ENCODE assay signal across 10 mouse cellular contexts in the genomic region with DNA sequence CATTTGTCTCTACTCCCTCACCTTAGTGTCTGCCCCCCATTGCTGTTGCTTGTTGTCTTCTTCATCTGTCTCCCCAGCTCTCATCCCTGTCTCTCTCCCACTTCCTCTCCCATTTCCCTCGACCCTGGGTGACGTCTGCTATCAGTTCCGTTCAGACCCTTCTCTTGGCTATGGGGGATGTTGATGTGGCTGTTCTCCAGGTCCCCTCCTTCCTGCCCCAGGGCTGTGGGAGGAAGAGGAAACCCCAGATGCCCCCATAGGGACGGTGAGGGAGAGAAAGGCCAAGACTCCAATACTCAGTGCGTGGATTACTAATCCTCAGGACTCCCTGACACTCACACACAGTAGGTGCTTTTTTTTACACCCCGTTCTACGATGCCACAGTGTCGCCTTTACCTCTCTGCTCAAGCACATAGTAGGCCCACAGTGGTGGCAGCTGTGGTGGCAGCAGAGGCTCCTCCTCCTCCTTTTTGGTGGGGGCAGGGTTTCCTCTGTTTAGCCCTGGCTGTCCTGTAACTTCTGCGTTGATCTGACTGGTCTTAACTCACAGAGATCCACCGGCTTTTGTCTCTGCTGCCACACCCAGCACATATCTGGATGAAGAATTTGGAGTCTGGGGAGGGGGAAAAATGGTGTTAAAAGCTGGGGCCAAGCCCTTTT. TPM values are rescaled to one million over a fixed set of nuclear protein-coding genes. Genes with fewer than 3 reads are reported as not detected.
A peak's percentile ranks its signal among the peaks of the same experiment; 100 is the strongest.
DNase-seq lines count a peak whose midpoint lies in the region; ATAC-seq lines count a peak whose summit lies in the region.
"Had no signal": no experiment of that assay in that cellular context is flagged by ENCODE, and none has a peak within 500 bp of the region (broad histone marks: within the 10 kb centered on the region; RNA-seq: fewer than 3 reads in every experiment).

No protein-coding gene starts in this region.

- H3K9me3 ChIP-seq in hindbrain, embryonic 10.5 days: no peaks in the 10 kb centered on the region
- H3K9me3 ChIP-seq in hindbrain, embryonic 16.5 days (ENCODE audit: control insufficient read depth, low read length): no peaks in the 10 kb centered on the region
- no peaks in the 10 kb centered on the region for H3K9me3 ChIP-seq in embryonic facial prominence, embryonic 10.5 days
- no peaks in the 10 kb centered on the region for H3K9me3 ChIP-seq in kidney, embryonic 14.5 days (ENCODE audit: control insufficient read depth, low read length)

- no peaks in the 10 kb centered on the region for H3K36me3 ChIP-seq in hindbrain, embryonic 10.5 days
- no peaks in the 10 kb centered on the region for H3K36me3 ChIP-seq in hindbrain, embryonic 16.5 days (ENCODE audit: control insufficient read depth, insufficient read depth, low read length)
- H3K36me3 ChIP-seq in embryonic facial prominence, embryonic 10.5 days (replicated peaks): no peaks in the 10 kb centered on the region
- no peaks in the 10 kb centered on the region for H3K36me3 ChIP-seq in kidney, embryonic 14.5 days (ENCODE audit: control insufficient read depth, insufficient read depth, low read length)

- ATAC-seq in hindbrain, embryonic 16.5 days: no peak
- no peak for ATAC-seq in kidney, embryonic 14.5 days (ENCODE audit: low FRiP score, low TSS enrichment)

- no peak for DNase-seq in hindbrain, embryonic 10.5 days (ENCODE audit: low spot score)
- no peak for DNase-seq in embryonic facial prominence, embryonic 10.5 days (ENCODE audit: low spot score)
- DNase-seq in lung, postnatal 14 days: peak; percentile 63
- no peak for DNase-seq in urinary bladder, postnatal 36 days (ENCODE audit: low spot score in 2 of 2)
- DNase-seq in retina, embryonic 14.5 days (ENCODE audit: low spot score): no peak
- no peak for DNase-seq in right cerebral cortex, postnatal 25 days
- DNase-seq: cerebellum, adult 9-10 months; thymus, adult 18-20 months had no signal

- H3K9ac ChIP-seq in hindbrain, embryonic 16.5 days (ENCODE audit: low read depth, low read length): no peak overlapping the region
- no peak overlapping the region for H3K9ac ChIP-seq in kidney, embryonic 14.5 days (ENCODE audit: low read depth, low read length)

- no peak overlapping the region for H3K4me2 ChIP-seq in hindbrain, embryonic 16.5 days (ENCODE audit: low read length)
- no peak overlapping the region for H3K4me2 ChIP-seq in kidney, embryonic 14.5 days (replicated peaks; ENCODE audit: low read depth, low read length)

- H3K27ac ChIP-seq in hindbrain, embryonic 10.5 days: peak overlapping the region; percentile 57
- no peak overlapping the region for H3K27ac ChIP-seq in hindbrain, embryonic 16.5 days (ENCODE audit: low read depth, low read length)
- H3K27ac ChIP-seq in embryonic facial prominence, embryonic 10.5 days (replicated peaks): peak overlapping the region; percentile 7; the same call in 1 of the 2 replicates
- peak overlapping the region; percentile 55; the same call in 1 of the 2 replicates for H3K27ac ChIP-seq in kidney, embryonic 14.5 days (ENCODE audit: low read depth, low read length)

- H3K4me1 ChIP-seq in hindbrain, embryonic 10.5 days (replicated peaks): peaks cover 71% of the 10 kb centered on the region
- H3K4me1 ChIP-seq in hindbrain, embryonic 16.5 days (ENCODE audit: control insufficient read depth, insufficient read depth, low read depth, low read length): peaks cover 6% of the 10 kb centered on the region; the same call in 1 of the 2 replicates
- peaks cover 69% of the 10 kb centered on the region for H3K4me1 ChIP-seq in embryonic facial prominence, embryonic 10.5 days
- H3K4me1 ChIP-seq in kidney, embryonic 14.5 days (ENCODE audit: control insufficient read depth, insufficient read depth, low read length): peaks cover 50% of the 10 kb centered on the region

- no peaks in the 10 kb centered on the region for H3K27me3 ChIP-seq in hindbrain, embryonic 10.5 days (ENCODE audit: insufficient read depth, poor library complexity, severe bottlenecking)
- no peaks in the 10 kb centered on the region for H3K27me3 ChIP-seq in hindbrain, embryonic 16.5 days (replicated peaks; ENCODE audit: control insufficient read depth, insufficient read depth, low read length)
- H3K27me3 ChIP-seq in embryonic facial prominence, embryonic 10.5 days (replicated peaks; ENCODE audit: low read depth, poor library complexity, severe bottlenecking): no peaks in the 10 kb centered on the region
- H3K27me3 ChIP-seq in kidney, embryonic 14.5 days (ENCODE audit: control insufficient read depth, insufficient read depth, low read length): no peaks in the 10 kb centered on the region

- 78% methylated on average over 10 of the region's 10 CpGs for WGBS in hindbrain, embryonic 10.5 days
- 74% methylated on average over 10 of the region's 10 CpGs for WGBS in hindbrain, embryonic 16.5 days
- 75% methylated on average over 10 of the region's 10 CpGs for WGBS in embryonic facial prominence, embryonic 10.5 days
- 71% methylated on average over 10 of the region's 10 CpGs for WGBS in kidney, embryonic 14.5 days

- H3K4me3 ChIP-seq in hindbrain, embryonic 10.5 days: no peak overlapping the region
- H3K4me3 ChIP-seq in hindbrain, embryonic 16.5 days (ENCODE audit: low read length): no peak overlapping the region
- no peak overlapping the region for H3K4me3 ChIP-seq in embryonic facial prominence, embryonic 10.5 days
- H3K4me3 ChIP-seq in kidney, embryonic 14.5 days (ENCODE audit: low read length): no peak overlapping the region

RNA-seq across cellular contexts. Expression of gene Tpst2, which starts 7.2 kb away (rescaled TPM):
- 37.2 and 40.9 TPM in 2 replicates for polyA plus RNA-seq in hindbrain, embryonic 10.5 days (2016; fragmentation: Nextera tagmentation; extraction: Ambion mirVana)
- polyA plus RNA-seq in hindbrain, embryonic 16.5 days (2015; fragmentation: Nextera tagmentation; extraction: Ambion mirVana): 35.6 and 35.9 TPM in 2 replicates
- polyA plus RNA-seq in embryonic facial prominence, embryonic 10.5 days (2016; fragmentation: Nextera tagmentation; extraction: Ambion mirVana): 34.0 and 35.9 TPM in 2 replicates
- 39.9 and 50.3 TPM in 2 replicates for polyA plus RNA-seq in kidney, embryonic 14.5 days (2014; fragmentation: Nextera tagmentation; extraction: Ambion mirVana)

RNA-seq across cellular contexts. Expression of gene Crybb1, which starts 28.1 kb away (rescaled TPM):
- 0.19 and 0.42 TPM in 2 replicates for polyA plus RNA-seq in hindbrain, embryonic 10.5 days (2016; fragmentation: Nextera tagmentation; extraction: Ambion mirVana)
- 6.6 and 7.7 TPM in 2 replicates for polyA plus RNA-seq in hindbrain, embryonic 16.5 days (2015; fragmentation: Nextera tagmentation; extraction: Ambion mirVana)
- 0.20 and 0.80 TPM in 2 replicates for polyA plus RNA-seq in embryonic facial prominence, embryonic 10.5 days (2016; fragmentation: Nextera tagmentation; extraction: Ambion mirVana)
- 0.83 and 1.0 TPM in 2 replicates for polyA plus RNA-seq in kidney, embryonic 14.5 days (2014; fragmentation: Nextera tagmentation; extraction: Ambion mirVana)

RNA-seq across cellular contexts. Expression of gene Cryba4, which starts 31.4 kb away (rescaled TPM):
- polyA plus RNA-seq in hindbrain, embryonic 10.5 days (2016; fragmentation: Nextera tagmentation; extraction: Ambion mirVana): 0.35 and 1.4 TPM in 2 replicates
- polyA plus RNA-seq in hindbrain, embryonic 16.5 days (2015; fragmentation: Nextera tagmentation; extraction: Ambion mirVana): 1.2 and 1.3 TPM in 2 replicates
- 0.35 and 0.69 TPM in 2 replicates for polyA plus RNA-seq in embryonic facial prominence, embryonic 10.5 days (2016; fragmentation: Nextera tagmentation; extraction: Ambion mirVana)
- 0.83 and 1.4 TPM in 2 replicates for polyA plus RNA-seq in kidney, embryonic 14.5 days (2014; fragmentation: Nextera tagmentation; extraction: Ambion mirVana)

RNA-seq across cellular contexts. Expression of gene Tfip11, which starts 42.5 kb away (rescaled TPM):
- 39.9 and 43.7 TPM in 2 replicates for polyA plus RNA-seq in hindbrain, embryonic 10.5 days (2016; fragmentation: Nextera tagmentation; extraction: Ambion mirVana)
- polyA plus RNA-seq in hindbrain, embryonic 16.5 days (2015; fragmentation: Nextera tagmentation; extraction: Ambion mirVana): 31.9 and 34.6 TPM in 2 replicates
- 41.3 and 42.5 TPM in 2 replicates for polyA plus RNA-seq in embryonic facial prominence, embryonic 10.5 days (2016; fragmentation: Nextera tagmentation; extraction: Ambion mirVana)
- polyA plus RNA-seq in kidney, embryonic 14.5 days (2014; fragmentation: Nextera tagmentation; extraction: Ambion mirVana): 15.7 and 22.3 TPM in 2 replicates

RNA-seq across cellular contexts. Expression of gene Srrd, which starts 59.2 kb away (rescaled TPM):
- 52.5 and 53.2 TPM in 2 replicates for polyA plus RNA-seq in hindbrain, embryonic 10.5 days (2016; fragmentation: Nextera tagmentation; extraction: Ambion mirVana)
- 58.3 and 60.8 TPM in 2 replicates for polyA plus RNA-seq in hindbrain, embryonic 16.5 days (2015; fragmentation: Nextera tagmentation; extraction: Ambion mirVana)
- polyA plus RNA-seq in embryonic facial prominence, embryonic 10.5 days (2016; fragmentation: Nextera tagmentation; extraction: Ambion mirVana): 48.2 and 51.6 TPM in 2 replicates
- polyA plus RNA-seq in kidney, embryonic 14.5 days (2014; fragmentation: Nextera tagmentation; extraction: Ambion mirVana): 46.0 and 47.0 TPM in 2 replicates
